ENCODE assay signal across 9 mouse cellular contexts in the genomic region with DNA sequence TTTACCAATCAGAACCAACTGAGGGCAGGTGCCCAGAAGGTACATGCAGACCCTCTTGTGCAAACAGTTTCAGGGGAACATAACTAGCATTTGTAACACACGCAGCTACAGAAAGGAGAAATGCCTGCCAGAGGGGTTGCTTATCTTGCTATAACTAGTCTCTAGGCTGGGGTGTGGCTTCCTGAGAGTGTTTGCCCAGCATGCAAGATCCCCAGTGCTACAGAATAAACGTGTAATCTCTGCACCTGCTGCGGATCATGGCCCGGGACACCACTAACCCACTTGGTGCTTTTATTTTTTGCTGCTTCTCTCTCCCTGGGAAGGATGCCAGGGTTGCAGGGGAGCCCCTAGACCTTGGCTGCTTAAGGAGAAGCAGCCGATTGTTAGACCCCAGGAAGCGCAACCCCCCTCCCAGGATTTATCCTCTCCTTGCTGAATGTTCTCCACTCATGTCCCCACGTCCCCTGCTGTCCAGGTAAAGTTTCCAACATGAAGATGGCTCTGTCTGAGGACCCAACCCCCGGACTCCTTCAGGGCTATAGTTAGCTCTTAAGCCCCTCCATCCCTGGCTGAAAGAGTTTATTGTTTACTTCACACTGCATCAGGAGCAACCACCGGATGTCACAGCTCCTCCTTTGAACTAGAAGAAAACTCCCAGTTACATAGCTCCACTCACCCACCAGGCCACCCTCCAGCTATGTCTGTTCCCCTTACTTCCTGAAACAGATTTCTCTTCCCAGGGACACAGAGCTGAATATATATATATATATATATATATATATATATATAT. TPM values are rescaled to one million over a fixed set of nuclear protein-coding genes. Genes with fewer than 3 reads are reported as not detected.
DNase-seq lines count a peak whose midpoint lies in the region; ATAC-seq lines count a peak whose summit lies in the region.
"Had no signal": no experiment of that assay in that cellular context is flagged by ENCODE, and none has a peak within 500 bp of the region (broad histone marks: within the 10 kb centered on the region; RNA-seq: fewer than 3 reads in every experiment).

No protein-coding gene starts in this region.

- no peak overlapping the region for H3K4me3 ChIP-seq in intestine, embryonic 16.5 days (ENCODE audit: low read length)

- H3K4me2 ChIP-seq in intestine, embryonic 16.5 days (ENCODE audit: low read depth, low read length) = peak overlapping the region; percentile 20; the same call in 1 of the 2 replicates

- ATAC-seq in CD4-positive, CD25-positive, alpha-beta regulatory T cell, adult 4 months = peak; percentile 35
- ATAC-seq in common myeloid progenitor, adult 5-6 weeks (replicated peaks; ENCODE audit: low read depth, poor library complexity, severe bottlenecking) = peak; percentile 88
- ATAC-seq in intestine, embryonic 16.5 days = peak; percentile 63

- no peaks in the 10 kb centered on the region for H3K9me3 ChIP-seq in intestine, embryonic 16.5 days (ENCODE audit: control insufficient read depth, low read length)

- peaks cover 54% of the 10 kb centered on the region for H3K4me1 ChIP-seq in intestine, embryonic 16.5 days (ENCODE audit: control insufficient read depth, insufficient read depth, low read length)

- intact Hi-C loops in left cerebral cortex, postnatal 14 days (cut with DNase I) = no loop called here

- H3K27ac ChIP-seq in intestine, embryonic 16.5 days (ENCODE audit: low read length) = peak overlapping the region; percentile 86

- peak; percentile 59 for DNase-seq in naive thymus-derived CD4-positive, alpha-beta T cell, adult 2 months (ENCODE audit: low read depth)
- DNase-seq in embryo, embryonic 11 days = no peak
- no peak for DNase-seq in left cerebral cortex, postnatal 14 days (ENCODE audit: low spot score in 2 of 2)
- no peak for DNase-seq in testis, postnatal 10 days (ENCODE audit: low spot score)
- DNase-seq in left cerebral cortex, adult 9 months (ENCODE audit: low spot score in 2 of 2) = no peak
- DNase-seq: adrenal gland, postnatal 25 days had no signal

- H3K9ac ChIP-seq in intestine, embryonic 16.5 days (ENCODE audit: low read depth, low read length) = peak overlapping the region; percentile 30

- WGBS in intestine, embryonic 16.5 days = 26% methylated on average over 9 of the region's 9 CpGs

- no peaks in the 10 kb centered on the region for H3K36me3 ChIP-seq in intestine, embryonic 16.5 days (ENCODE audit: control insufficient read depth, insufficient read depth, low read length)

- H3K27me3 ChIP-seq in intestine, embryonic 16.5 days (replicated peaks; ENCODE audit: control insufficient read depth, insufficient read depth, low read length) = no peaks in the 10 kb centered on the region

RNA-seq across cellular contexts. Expression of a gene that starts 6.7 kb away (rescaled TPM):
- polyA plus RNA-seq in CD4-positive, CD25-positive, alpha-beta regulatory T cell, adult 4 months (2017; shearing (Covaris generic)) = 1 to 10 TPM; 1.2 to 1.8 TPM
- total RNA-seq in common myeloid progenitor, adult 5-6 weeks (2017) = 0.05 and 1.4 TPM in 2 replicates
- 4.6 and 5.4 TPM in 2 replicates for polyA plus RNA-seq in intestine, embryonic 16.5 days (2015; fragmentation: Nextera tagmentation; extraction: Ambion mirVana)
- total RNA-seq in left cerebral cortex, postnatal 14 days (2021) = under 1 TPM in 1 of 2 experiments, not detected in 1; 0.32 TPM

RNA-seq across cellular contexts. Expression of a gene that starts 16.2 kb away (rescaled TPM):
- 10 to 100 TPM; 81.7 to 98.8 TPM for polyA plus RNA-seq in CD4-positive, CD25-positive, alpha-beta regulatory T cell, adult 4 months (2017; shearing (Covaris generic))
- 58.8 and 59.1 TPM in 2 replicates for total RNA-seq in common myeloid progenitor, adult 5-6 weeks (2017)
- 62.7 and 70.6 TPM in 2 replicates for polyA plus RNA-seq in intestine, embryonic 16.5 days (2015; fragmentation: Nextera tagmentation; extraction: Ambion mirVana)
- 1 to 10 TPM; 9.4 to 9.7 TPM for total RNA-seq in left cerebral cortex, postnatal 14 days (2021)

RNA-seq across cellular contexts. Expression of a gene that starts 16.3 kb away (rescaled TPM):
- 10 to 100 TPM; 11.3 to 13.3 TPM for polyA plus RNA-seq in CD4-positive, CD25-positive, alpha-beta regulatory T cell, adult 4 months (2017; shearing (Covaris generic))
- 77.6 and 92.6 TPM in 2 replicates for total RNA-seq in common myeloid progenitor, adult 5-6 weeks (2017)
- 9.3 and 10.8 TPM in 2 replicates for polyA plus RNA-seq in intestine, embryonic 16.5 days (2015; fragmentation: Nextera tagmentation; extraction: Ambion mirVana)
- total RNA-seq in left cerebral cortex, postnatal 14 days (2021) = 10 to 100 TPM; 31.5 to 33.3 TPM

RNA-seq across cellular contexts. Expression of a gene that starts 25.3 kb away (rescaled TPM):
- not detected for polyA plus RNA-seq in CD4-positive, CD25-positive, alpha-beta regulatory T cell, adult 4 months (2017; shearing (Covaris generic))
- total RNA-seq in common myeloid progenitor, adult 5-6 weeks (2017) = 28.4 and 29.1 TPM in 2 replicates
- 4.5 and 4.7 TPM in 2 replicates for polyA plus RNA-seq in intestine, embryonic 16.5 days (2015; fragmentation: Nextera tagmentation; extraction: Ambion mirVana)
- total RNA-seq in left cerebral cortex, postnatal 14 days (2021) = under 1 TPM; 0.36 to 0.46 TPM
- total RNA-seq: adrenal gland, postnatal 25 days had no signal

RNA-seq across cellular contexts. Expression of a gene that starts 28.7 kb away (rescaled TPM):
- polyA plus RNA-seq in CD4-positive, CD25-positive, alpha-beta regulatory T cell, adult 4 months (2017; shearing (Covaris generic)) = 10 to 100 TPM; 23.7 to 26.3 TPM
- 2.1 and 2.2 TPM in 2 replicates for total RNA-seq in common myeloid progenitor, adult 5-6 weeks (2017)
- polyA plus RNA-seq in intestine, embryonic 16.5 days (2015; fragmentation: Nextera tagmentation; extraction: Ambion mirVana) = 47.2 and 49.3 TPM in 2 replicates
- under 1 TPM in 1 of 2 experiments, not detected in 1; 0.34 TPM for total RNA-seq in left cerebral cortex, postnatal 14 days (2021)
- total RNA-seq: adrenal gland, postnatal 25 days had no signal

Comparison
In these comparisons a context has a peak if more than half of its experiments do, and no peak if none do; other contexts are left out.
1. ATAC-seq: peak in every context shown above with its lines; median percentile 88 in common myeloid progenitor, adult 5-6 weeks; 63 in intestine, embryonic 16.5 days; 35 in CD4-positive, CD25-positive, alpha-beta regulatory T cell, adult 4 months.